Mouse (Mus musculus) liver, postnatal 0 days (tissue): ENCODE results near the gene Gm49380. TPM values are rescaled to one million over a fixed set of nuclear protein-coding genes. Genes with fewer than 3 reads are reported as not detected.
A peak's percentile ranks its signal among the peaks of the same experiment; 100 is the strongest.
"Not testable (repeated sequence)": the region's sequence is repeated elsewhere in the genome, so short reads cannot be mapped to it uniquely, and the experiment has no call there.

ENCODE experiments used
- ATAC-seq: fragments of 200-750 bp; cut with Nextera tagmentation; 2 replicates; pipeline ENCODE4 v1.8.0; 2017; ENCODE audit warnings: mild to moderate bottlenecking, moderate library complexity
- DNase-seq: peaks from one replicate; pipeline ENCODE4 v3.0.0-alpha.2; 2016
- H3K27ac ChIP-seq: fragments of 300-500 bp; sonication (generic); 2 replicates; pipeline ENCODE4 v1.5.1; 2014; ENCODE audit warnings: antibody characterized with exemption, moderate library complexity, mild to moderate bottlenecking, low read depth
- H3K27me3 ChIP-seq: fragments of 300-500 bp; sonication (generic); 2 replicates; pipeline ENCODE4 v1.6.1; 2014; ENCODE audit warnings: low read length, control low read depth, mixed read lengths; ENCODE audit not compliant: insufficient read depth
- H3K36me3 ChIP-seq: fragments of 300-500 bp; sonication (generic); replicated peaks from 2 replicates; pipeline ENCODE4 v1.6.1; 2014; ENCODE audit warnings: mild to moderate bottlenecking, control low read depth, low read length, moderate library complexity, mixed read lengths; ENCODE audit not compliant: insufficient read depth
- H3K4me1 ChIP-seq: fragments of 300-500 bp; sonication (generic); 2 replicates; pipeline ENCODE4 v1.6.1; 2014; ENCODE audit warnings: antibody characterized with exemption, mild to moderate bottlenecking, control low read depth; ENCODE audit not compliant: insufficient read depth
- H3K4me2 ChIP-seq: fragments of 300-500 bp; sonication (generic); 2 replicates; pipeline ENCODE4 v1.6.1; 2014; ENCODE audit warnings: low read depth, mild to moderate bottlenecking, low read length, moderate library complexity, mixed read lengths
- H3K4me3 ChIP-seq: fragments of 300-500 bp; sonication (generic); 2 replicates; pipeline ENCODE4 v1.5.1; 2014; ENCODE audit warnings: low read depth, low read length
- H3K9ac ChIP-seq: fragments of 300-500 bp; sonication (generic); replicated peaks from 2 replicates; pipeline ENCODE4 v1.6.1; 2014; ENCODE audit warnings: mild to moderate bottlenecking, moderate library complexity
- H3K9me3 ChIP-seq: fragments of 300-500 bp; sonication (generic); 2 replicates; pipeline ENCODE4 v1.6.1; 2016; ENCODE audit warnings: mild to moderate bottlenecking, control low read depth, low read length, mixed read lengths
- CTCF ChIP-seq: sonication (generic); IDR thresholded peaks from 2 replicates; pipeline ENCODE4 v1.5.1; 2016; ENCODE audit warnings: antibody characterized with exemption, low read depth
- EP300 ChIP-seq: IDR thresholded peaks from 2 replicates; pipeline ENCODE4 v1.6.1; 2016; ENCODE audit warnings: antibody characterized with exemption, low read depth, mild to moderate bottlenecking
- WGBS: fragments of 180-500 bp; shearing (Covaris S2); extraction: QIAGEN DNeasy Blood & Tissue Kit; methylation state at CpG from one replicate; pipeline ENCODE4 v1.1.7; 2014; ENCODE audit not compliant: insufficient replicate concordance; 5-methylcytosine and 5-hydroxymethylcytosine counted together
- polyA plus RNA-seq: library from polyadenylated mRNA; unstranded; fragments of >200 nt; fragmentation: Nextera tagmentation; extraction: Ambion mirVana; gene quantifications from 2 replicates; pipeline ENCODE4 v1.2.1, GENCODE M21; 2015

Gm49380 gene
- polyA plus RNA-seq, 1 experiment from 2014 or later: not detected

DNA sequence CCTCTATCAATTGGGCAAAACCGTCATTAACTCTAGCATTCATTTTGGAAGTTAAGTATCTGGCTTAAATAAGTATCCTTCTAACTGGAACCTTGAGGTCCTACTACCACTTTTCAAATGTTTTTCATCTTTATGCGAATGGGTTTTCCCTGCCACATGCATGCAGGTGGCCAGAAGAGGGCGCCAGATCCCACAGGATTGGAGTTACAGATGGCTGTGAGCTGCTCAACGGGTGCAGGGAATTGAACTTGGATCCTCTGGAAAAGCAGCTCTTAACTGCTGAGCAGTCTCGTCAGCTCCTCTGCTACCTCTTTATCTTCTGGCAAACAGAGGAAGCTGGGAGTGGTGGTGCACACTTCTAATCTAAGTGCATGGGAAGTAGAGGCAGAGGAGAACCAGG lies 5.7 kb upstream of the Gm49380 start:
- 51% methylated on average over 5 of the region's 5 CpGs for WGBS
- Histone ChIP-seq H3K9ac (no peak overlapping the region), H3K4me3 (no peak overlapping the region), H3K9me3 (no peaks in the 10 kb centered on the region), H3K27me3 (no peaks in the 10 kb centered on the region), H3K4me2 (no peak overlapping the region), H3K36me3 (no peaks in the 10 kb centered on the region), H3K27ac (no peak overlapping the region), H3K4me1 (peaks cover 5% of the 10 kb centered on the region)
- ATAC-seq: no peak
- DNase-seq: peak; percentile 70
- TF ChIP-seq EP300: no peak
- peak; percentile 79 for TF ChIP-seq CTCF

DNA sequence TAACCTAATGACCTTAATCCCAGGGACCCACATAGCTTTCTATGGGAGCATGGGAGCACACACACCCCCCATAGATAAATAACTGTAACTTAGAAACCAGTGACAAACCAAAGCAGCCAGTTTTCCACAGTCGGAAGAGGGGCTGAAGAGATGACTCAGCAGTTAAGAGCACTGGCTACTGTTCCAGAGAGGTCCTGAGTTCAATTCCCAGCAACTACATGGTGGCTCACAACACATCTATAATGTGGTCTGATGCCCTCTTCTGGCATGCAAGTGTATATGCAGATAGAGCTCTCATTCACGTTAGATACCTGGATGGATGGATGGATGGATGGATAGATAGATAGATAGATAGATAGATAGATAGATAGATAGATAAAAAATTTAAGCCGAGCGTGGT lies 2.9 kb upstream of the Gm49380 start:
- ATAC-seq (no peak), DNase-seq (no peak)
- Histone ChIP-seq H3K27ac (no peak overlapping the region), H3K36me3 (no peaks in the 10 kb centered on the region), H3K9me3 (no peaks in the 10 kb centered on the region), H3K4me3 (no peak overlapping the region), H3K4me2 (no peak overlapping the region), H3K9ac (no peak overlapping the region), H3K27me3 (no peaks in the 10 kb centered on the region), H3K4me1 (peaks cover 8% of the 10 kb centered on the region)
- TF ChIP-seq CTCF (peak; percentile 48), EP300 (no peak)
- WGBS: 82% methylated on average over 4 of the region's 4 CpGs

GRCm38 (mm10) chr9:44115599-44115998 lies 2.3 kb upstream of the Gm49380 start:
- Histone ChIP-seq H3K4me2 (no peak overlapping the region), H3K27ac (no peak overlapping the region), H3K4me1 (peaks cover 8% of the 10 kb centered on the region), H3K4me3 (no peak overlapping the region), H3K36me3 (no peaks in the 10 kb centered on the region), H3K9ac (no peak overlapping the region), H3K27me3 (no peaks in the 10 kb centered on the region), H3K9me3 (no peaks in the 10 kb centered on the region)
- DNase-seq: no peak
- no peak for ATAC-seq
- no peak for TF ChIP-seq EP300
- TF ChIP-seq CTCF: no peak
- WGBS: 84% methylated on average over 9 of the region's 9 CpGs

DNA sequence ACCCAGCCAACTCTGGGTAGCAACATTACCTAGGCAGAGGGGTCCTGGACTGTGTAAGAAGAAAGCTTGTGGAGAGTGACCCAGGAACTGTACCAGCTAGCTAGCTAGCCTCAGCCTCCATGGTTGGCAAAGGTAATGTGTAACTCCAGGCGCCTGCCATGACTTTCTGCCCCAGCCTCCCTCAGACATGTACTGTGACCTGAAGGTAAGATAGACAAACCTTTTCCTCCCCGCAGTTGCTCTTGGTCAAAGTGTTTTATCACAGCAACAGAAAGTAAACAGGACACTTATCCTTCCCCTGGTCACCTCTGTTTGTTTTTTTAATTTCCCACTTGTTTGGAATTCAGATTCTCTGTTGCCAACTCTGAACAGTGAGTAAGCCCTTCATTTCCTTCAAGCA lies 1.2 kb upstream of the Gm49380 start:
- H3K9me3 ChIP-seq: no peaks in the 10 kb centered on the region
- H3K4me2 ChIP-seq: no peak overlapping the region
- DNase-seq (no peak), ATAC-seq (no peak)
- no peaks in the 10 kb centered on the region for H3K27me3 ChIP-seq
- WGBS: 71% methylated on average over 2 of the region's 2 CpGs
- H3K9ac ChIP-seq: no peak overlapping the region
- H3K4me3 ChIP-seq: no peak overlapping the region
- H3K27ac ChIP-seq: no peak overlapping the region
- peaks cover 19% of the 10 kb centered on the region for H3K4me1 ChIP-seq
- no peak for TF ChIP-seq EP300
- no peaks in the 10 kb centered on the region; the same call in 1 of the 2 replicates for H3K36me3 ChIP-seq

GRCm38 (mm10) chr9:44111909-44112308 lies 1.4 kb downstream of the Gm49380 start:
- not testable (repeated sequence) for ATAC-seq, H3K27ac ChIP-seq, H3K27me3 ChIP-seq, DNase-seq, H3K9me3 ChIP-seq, H3K9ac ChIP-seq
- Histone ChIP-seq H3K4me1 (peaks cover 28% of the 10 kb centered on the region), H3K4me3 (peak overlapping the region; percentile 88; the same call in 1 of the 2 replicates), H3K36me3 (peaks cover 11% of the 10 kb centered on the region; the same call in 1 of the 2 replicates), H3K4me2 (peak overlapping the region; percentile 26; the same call in 1 of the 2 replicates)
- WGBS: 64% methylated on average over 9 of the region's 12 CpGs

DNA sequence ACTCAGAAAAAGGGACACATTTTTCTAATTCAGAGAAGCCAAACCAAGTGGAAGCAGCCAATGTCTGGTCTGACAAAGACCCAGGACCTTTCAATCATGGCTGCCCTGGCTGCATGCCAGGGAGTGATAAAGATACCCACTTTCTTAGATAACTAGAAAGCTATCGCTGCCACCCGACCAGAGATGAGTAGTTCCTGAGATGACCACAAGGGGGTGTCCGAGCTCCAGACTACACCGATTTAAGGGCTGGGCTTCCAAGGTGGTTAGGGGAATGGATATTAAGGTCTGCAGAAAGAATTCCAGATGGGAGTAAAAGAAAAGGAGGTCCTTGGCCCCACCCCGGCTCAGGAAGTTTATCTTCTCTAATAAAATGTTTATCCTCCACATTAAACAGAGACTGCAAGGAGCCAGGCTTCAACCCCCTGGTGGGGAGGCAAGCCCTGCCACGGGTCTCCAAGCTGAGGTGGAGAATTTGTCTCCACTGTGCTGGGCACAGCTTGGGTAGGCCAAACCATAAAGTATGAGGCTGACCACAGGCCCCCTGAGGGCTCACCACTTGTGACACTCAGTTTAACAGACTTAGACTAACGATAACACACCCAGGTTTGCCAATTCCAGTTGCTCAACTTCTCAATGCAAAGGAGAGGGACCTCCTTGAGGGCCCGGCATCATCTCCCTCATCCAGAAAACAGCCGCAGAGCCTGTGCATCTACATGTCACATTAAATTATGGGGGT lies 3.8 kb downstream of the Gm49380 start:
- Histone ChIP-seq H3K4me1 (peaks cover 28% of the 10 kb centered on the region), H3K9me3 (no peaks in the 10 kb centered on the region), H3K36me3 (peaks cover 14% of the 10 kb centered on the region), H3K27me3 (no peaks in the 10 kb centered on the region), H3K4me3 (peak overlapping the region; percentile 17; the same call in 1 of the 2 replicates), H3K4me2 (peak overlapping the region; percentile 56), H3K27ac (no peak overlapping the region), H3K9ac (0 out of 2 replicates have a peak overlapping the region, but pooled peaks have one; percentile 21)
- DNase-seq (peak; percentile 82), ATAC-seq (no peak)
- 30% methylated on average over 9 of the region's 9 CpGs for WGBS
- TF ChIP-seq CTCF (peak; percentile 88), EP300 (no peak)
